Mouse (Mus musculus) cerebellum, postnatal 36 days (tissue): Measurements from ENCODE around the gene Pawr.
A peak's percentile ranks its signal among the peaks of the same experiment; 100 is the strongest.

Experiments used
- DNase-seq, 2 experiments: peaks; one replicate each; pipeline ENCODE4 v3.0.0; 2021 to 2022; ENCODE audit warnings: mixed read lengths in 2 of 2

Gene Pawr

GRCm38 (mm10) chr10:108331784-108332561, at the start of gene Pawr:
Gene Pawr, plus strand, starts transcription at chr10:108332121.
- peak; percentile 43 to 62 for DNase-seq

- no peak for DNase-seq
Measured at GRCm38 (mm10) chr10:108282351-108282750, 49.6 kb upstream of the Pawr start.

- no peak for DNase-seq
Measured at GRCm38 (mm10) chr10:108283418-108283817, 48.5 kb upstream of the Pawr start.

- no peak for DNase-seq
Measured at GRCm38 (mm10) chr10:108283837-108284236, 48.1 kb upstream of the Pawr start.

GRCm38 (mm10) chr10:108284445-108284844, 47.5 kb upstream of the Pawr start:
- no peak for DNase-seq

GRCm38 (mm10) chr10:108284977-108285376, 46.9 kb upstream of the Pawr start:
- DNase-seq: no peak

GRCm38 (mm10) chr10:108286658-108287437, 45.1 kb upstream of the Pawr start:
- DNase-seq: no peak

- no peak for DNase-seq
Measured at GRCm38 (mm10) chr10:108287438-108287801, 44.5 kb upstream of the Pawr start.

GRCm38 (mm10) chr10:108290046-108290445, 41.9 kb upstream of the Pawr start:
- DNase-seq: no peak

GRCm38 (mm10) chr10:108291688-108292471, 40.0 kb upstream of the Pawr start:
- no peak for DNase-seq

- DNase-seq: no peak
Measured at GRCm38 (mm10) chr10:108292651-108293050, 39.3 kb upstream of the Pawr start.

- no peak for DNase-seq
Measured at GRCm38 (mm10) chr10:108293620-108294195, 38.2 kb upstream of the Pawr start.

- no peak for DNase-seq
Measured at GRCm38 (mm10) chr10:108294766-108295165, 37.2 kb upstream of the Pawr start.

GRCm38 (mm10) chr10:108296446-108296845, 35.5 kb upstream of the Pawr start:
- no peak for DNase-seq

GRCm38 (mm10) chr10:108298261-108298660, 33.7 kb upstream of the Pawr start:
- no peak for DNase-seq

GRCm38 (mm10) chr10:108298841-108299545, 32.9 kb upstream of the Pawr start:
- DNase-seq: no peak

GRCm38 (mm10) chr10:108299828-108300227, 32.1 kb upstream of the Pawr start:
- DNase-seq: no peak

GRCm38 (mm10) chr10:108300843-108301242, 31.1 kb upstream of the Pawr start:
- DNase-seq: peak; percentile 81 to 82

GRCm38 (mm10) chr10:108307772-108308171, 24.1 kb upstream of the Pawr start:
- DNase-seq: no peak

- no peak for DNase-seq
Measured at GRCm38 (mm10) chr10:108310195-108310594, 21.7 kb upstream of the Pawr start.

GRCm38 (mm10) chr10:108311396-108311795, 20.5 kb upstream of the Pawr start:
- no peak for DNase-seq

- DNase-seq: no peak
Measured at GRCm38 (mm10) chr10:108313845-108314244, 18.1 kb upstream of the Pawr start.
